Mouse (Mus musculus) midbrain, postnatal 0 days (tissue): ENCODE measurements around the gene Tlx3. TPM values are rescaled to one million over a fixed set of nuclear protein-coding genes. Genes with fewer than 3 reads are reported as not detected.

Experiments
- ATAC-seq: fragments of 200-750 bp; cut with Nextera tagmentation; 2 replicates; pipeline ENCODE4 v1.8.0; 2017; ENCODE audit warnings: moderate number of reproducible peaks, mild to moderate bottlenecking, moderate TSS enrichment, moderate library complexity; ENCODE audit not compliant: low FRiP score
- DNase-seq: peaks from one replicate; pipeline ENCODE4 v3.0.0-alpha.2; 2015; ENCODE audit warnings: low spot score
- H3K27ac ChIP-seq: fragments of 300-500 bp; sonication (generic); 2 replicates; pipeline ENCODE4 v1.5.1; 2014; ENCODE audit warnings: low read depth, mild to moderate bottlenecking, low read length, mixed read lengths
- H3K27me3 ChIP-seq: fragments of 300-500 bp; sonication (generic); 2 replicates; pipeline ENCODE4 v1.6.1; 2014; ENCODE audit warnings: low read length, control low read depth, mixed read lengths; ENCODE audit not compliant: insufficient read depth
- H3K36me3 ChIP-seq: fragments of 300-500 bp; sonication (generic); 2 replicates; pipeline ENCODE4 v1.6.1; 2014; ENCODE audit warnings: low read length, control low read depth, mixed read lengths; ENCODE audit not compliant: insufficient read depth
- H3K4me1 ChIP-seq: fragments of 300-500 bp; sonication (generic); 2 replicates; pipeline ENCODE4 v1.6.1; 2014; ENCODE audit warnings: mild to moderate bottlenecking, control low read depth, antibody characterized with exemption, low read length, mixed read lengths; ENCODE audit not compliant: insufficient read depth
- H3K4me2 ChIP-seq: fragments of 300-500 bp; sonication (generic); 2 replicates; pipeline ENCODE4 v1.6.1; 2014; ENCODE audit warnings: low read depth, mild to moderate bottlenecking, low read length, mixed read lengths; ENCODE audit not compliant: poor library complexity, severe bottlenecking
- H3K4me3 ChIP-seq: fragments of 300-500 bp; sonication (generic); 2 replicates; pipeline ENCODE4 v1.5.1; 2014; ENCODE audit warnings: low read depth, mild to moderate bottlenecking, low read length, moderate library complexity
- H3K9ac ChIP-seq: fragments of 300-500 bp; sonication (generic); replicated peaks from 2 replicates; pipeline ENCODE4 v1.6.1; 2014; ENCODE audit warnings: mild to moderate bottlenecking, low read length, moderate library complexity, mixed read lengths; ENCODE audit not compliant: poor library complexity, severe bottlenecking
- H3K9me3 ChIP-seq: fragments of 300-500 bp; sonication (generic); 2 replicates; pipeline ENCODE4 v1.6.1; 2016; ENCODE audit warnings: low read length, control low read depth
- CTCF ChIP-seq: IDR thresholded peaks from 2 replicates; pipeline ENCODE4 v1.5.1; 2016; ENCODE audit warnings: antibody characterized with exemption, mild to moderate bottlenecking
- WGBS: fragments of 180-500 bp; shearing (Covaris S2); extraction: QIAGEN DNeasy Blood & Tissue Kit; methylation state at CpG from one replicate; pipeline ENCODE4 v1.1.7; 2014; 5-methylcytosine and 5-hydroxymethylcytosine counted together
- polyA plus RNA-seq: library from polyadenylated mRNA; unstranded; fragments of >200 nt; fragmentation: Nextera tagmentation; extraction: Ambion mirVana; gene quantifications from 2 replicates; pipeline ENCODE4 v1.2.1, GENCODE M21; 2015
- total RNA-seq: library from RNA; depleted of rRNA; stranded (reverse); fragments of >200 nt; gene quantifications from 2 replicates; pipeline ENCODE4 v1.2.3, GENCODE M21; 2014

Gene Tlx3
- total and polyA plus RNA-seq, 2 experiments from 2014 or later = 0.22 to 7.2 TPM

GRCm38 (mm10) chr11:33195531-33196446, 7.6 kb downstream of the Tlx3 start:
- no peak for TF ChIP-seq CTCF
- DNase-seq = no peak
- Histone ChIP-seq H3K4me1 (no peaks in the 10 kb centered on the region), H3K27me3 (peaks cover 66% of the 10 kb centered on the region), H3K4me3 (no peak overlapping the region), H3K4me2 (no peak overlapping the region), H3K9me3 (no peaks in the 10 kb centered on the region), H3K36me3 (no peaks in the 10 kb centered on the region), H3K9ac (no peak overlapping the region), H3K27ac (no peak overlapping the region)
- WGBS = 4% methylated on average over 25 of the region's 25 CpGs
- no peak for ATAC-seq

- Histone ChIP-seq H3K27ac (no peak overlapping the region), H3K36me3 (no peaks in the 10 kb centered on the region), H3K4me2 (no peak overlapping the region), H3K9me3 (no peaks in the 10 kb centered on the region), H3K9ac (no peak overlapping the region), H3K4me1 (no peaks in the 10 kb centered on the region), H3K27me3 (peaks cover 60% of the 10 kb centered on the region), H3K4me3 (no peak overlapping the region)
- 31% methylated on average over 7 of the region's 7 CpGs for WGBS
- ATAC-seq (no peak), DNase-seq (no peak)
- no peak for TF ChIP-seq CTCF
Measured at GRCm38 (mm10) chr11:33195061-33195460, 8.3 kb downstream of the Tlx3 start.

GRCm38 (mm10) chr11:33193695-33194094, 9.7 kb downstream of the Tlx3 start:
- no peaks in the 10 kb centered on the region for H3K36me3 ChIP-seq
- H3K9ac ChIP-seq = no peak overlapping the region
- H3K27me3 ChIP-seq = peaks cover 50% of the 10 kb centered on the region
- H3K9me3 ChIP-seq = no peaks in the 10 kb centered on the region
- ATAC-seq = no peak
- no peak overlapping the region for H3K4me3 ChIP-seq
- 5% methylated on average over 12 of the region's 12 CpGs for WGBS
- DNase-seq = no peak
- no peak for TF ChIP-seq CTCF
- H3K27ac ChIP-seq = no peak overlapping the region
- no peaks in the 10 kb centered on the region for H3K4me1 ChIP-seq
- H3K4me2 ChIP-seq = no peak overlapping the region

- H3K27ac ChIP-seq = no peak overlapping the region
- no peak for DNase-seq
- no peak overlapping the region for H3K4me3 ChIP-seq
- H3K27me3 ChIP-seq = peaks cover 9% of the 10 kb centered on the region
- no peaks in the 10 kb centered on the region for H3K9me3 ChIP-seq
- whole genome bisulfite sequencing = 82% methylated on average over 3 of the region's 3 CpGs
- no peak overlapping the region for H3K9ac ChIP-seq
- TF ChIP-seq CTCF = no peak
- H3K36me3 ChIP-seq = no peaks in the 10 kb centered on the region
- no peaks in the 10 kb centered on the region for H3K4me1 ChIP-seq
- H3K4me2 ChIP-seq = no peak overlapping the region
- ATAC-seq = no peak
Measured at GRCm38 (mm10) chr11:33181804-33182203, 21.6 kb downstream of the Tlx3 start.

GRCm38 (mm10) chr11:33180701-33181116, 22.7 kb downstream of the Tlx3 start:
- Histone ChIP-seq H3K27ac (no peak overlapping the region), H3K4me3 (peak overlapping the region; percentile 3; the same call in 1 of the 2 replicates), H3K9me3 (no peaks in the 10 kb centered on the region), H3K4me1 (no peaks in the 10 kb centered on the region), H3K9ac (no peak overlapping the region), H3K4me2 (peak overlapping the region; percentile 36), H3K36me3 (no peaks in the 10 kb centered on the region), H3K27me3 (peaks cover 9% of the 10 kb centered on the region)
- no peak; the same call in 1 of the 2 replicates for ATAC-seq
- DNase-seq = no peak
- no peak for TF ChIP-seq CTCF
- WGBS = 6% methylated on average over 18 of the region's 18 CpGs

- Histone ChIP-seq H3K9ac (no peak overlapping the region), H3K4me2 (no peak overlapping the region), H3K4me3 (no peak overlapping the region), H3K27me3 (peaks cover 9% of the 10 kb centered on the region), H3K36me3 (no peaks in the 10 kb centered on the region), H3K4me1 (no peaks in the 10 kb centered on the region), H3K27ac (no peak overlapping the region), H3K9me3 (no peaks in the 10 kb centered on the region)
- no peak for ATAC-seq
- WGBS = 22% methylated on average over 1 of the region's 1 CpGs
- DNase-seq = no peak
- no peak for TF ChIP-seq CTCF
Measured at GRCm38 (mm10) chr11:33179802-33180201, 23.6 kb downstream of the Tlx3 start.
